Comparison of ENCODE assay signal across 24 mouse cellular contexts in genomic region chr6:55377461-55377860, GRCm38 (mm10). TPM values are rescaled to one million over a fixed set of nuclear protein-coding genes. Genes with fewer than 3 reads are reported as not detected.
"Had no signal": no experiment of that assay in that cellular context is flagged by ENCODE, and none has a peak within 500 bp of the region (broad histone marks: within the 10 kb centered on the region; RNA-seq: fewer than 3 reads in every experiment).

No protein-coding gene starts in this region.

- DNase-seq: lung, adult 18-20 months; lung, embryonic 14.5 days; lung, postnatal 10 days; lung, postnatal 4 days; midbrain, embryonic 14.5 days; retina, postnatal 1 day; right cerebral cortex, adult 18-20 months; right cerebral cortex, postnatal 25 days; right cerebral cortex, postnatal 4 days; spleen, adult 18-20 months; thymus, adult 18-20 months; thymus, postnatal 25 days; thymus, postnatal 4 days had no signal

- H3K4me3 ChIP-seq: midbrain, embryonic 10.5 days; midbrain, embryonic 12.5 days; myocyte; neural tube, embryonic 13.5 days; neural tube, embryonic 15.5 days had no signal

- H3K4me2 ChIP-seq: lung, embryonic 14.5 days; midbrain, embryonic 12.5 days; neural tube, embryonic 13.5 days; neural tube, embryonic 15.5 days had no signal

- ATAC-seq: midbrain, embryonic 16.5 days had no signal

- H3K27me3 ChIP-seq: neural tube, embryonic 13.5 days; neural tube, embryonic 15.5 days had no signal

- H3K4me1 ChIP-seq: midbrain, embryonic 10.5 days; midbrain, embryonic 12.5 days; neural tube, embryonic 13.5 days; neural tube, embryonic 15.5 days had no signal

- H3K9ac ChIP-seq: lung, embryonic 14.5 days; midbrain, embryonic 12.5 days; neural tube, embryonic 13.5 days; neural tube, embryonic 15.5 days had no signal

- H3K27ac ChIP-seq: midbrain, embryonic 10.5 days; midbrain, embryonic 12.5 days; neural tube, embryonic 13.5 days; neural tube, embryonic 15.5 days had no signal

- H3K36me3 ChIP-seq: midbrain, embryonic 10.5 days; midbrain, embryonic 12.5 days; neural tube, embryonic 13.5 days; neural tube, embryonic 15.5 days had no signal

- H3K9me3 ChIP-seq: midbrain, embryonic 10.5 days; midbrain, embryonic 12.5 days; neural tube, embryonic 13.5 days; neural tube, embryonic 15.5 days had no signal

RNA-seq across cellular contexts. Expression of gene Ghrhr, which starts 1.4 kb away (rescaled TPM):
- total RNA-seq: megakaryocyte, adult 5-6 weeks; megakaryocyte-erythroid progenitor cell, adult 5-6 weeks had no signal
- polyA plus RNA-seq: lung, embryonic 14.5 days; midbrain, embryonic 10.5 days; midbrain, embryonic 12.5 days; midbrain, embryonic 14.5 days; midbrain, embryonic 16.5 days; myocyte; neural tube, embryonic 11.5 days; neural tube, embryonic 13.5 days; neural tube, embryonic 15.5 days; stomach, embryonic 14.5 days; urinary bladder, adult 2 months had no signal
